Mouse (Mus musculus): Measurements from ENCODE around the gene Ptpn12. TPM values are rescaled to one million over a fixed set of nuclear protein-coding genes. Genes with fewer than 3 reads are reported as not detected.
A peak's percentile ranks its signal among the peaks of the same experiment; 100 is the strongest.

Ptpn12 gene
- polyA plus RNA-seq, 1 experiment from 2014 or later = 16.3 TPM

DNA sequence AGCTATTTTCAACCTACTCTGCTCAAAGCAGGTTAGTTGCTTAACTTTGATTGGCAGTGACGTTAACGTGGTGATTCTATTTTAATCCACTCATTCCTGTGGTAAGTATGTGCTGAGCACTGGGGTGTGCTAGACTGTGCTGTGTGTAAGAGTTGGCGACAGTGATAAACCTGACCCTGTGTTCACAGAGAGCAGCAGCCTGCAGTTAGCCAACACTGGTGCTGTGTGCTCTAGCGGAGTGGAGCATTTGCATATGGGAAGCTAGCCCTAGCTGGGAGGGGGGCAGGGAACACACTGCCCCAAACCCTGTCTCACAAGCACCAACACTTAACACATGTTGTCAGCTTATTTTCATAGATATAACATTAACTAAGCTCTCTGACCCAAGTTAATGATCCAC, 87.8 kb downstream of the Ptpn12 start:
- Histone ChIP-seq H3K27ac (ENCODE audit: low read length) (peak overlapping the region; percentile 11), H3K4me3 (ENCODE audit: low read length) (no peak overlapping the region), H3K4me1 (ENCODE audit: control insufficient read depth, insufficient read depth, low read length) (peaks cover 8% of the 10 kb centered on the region), H3K9me3 (replicated peaks; ENCODE audit: control insufficient read depth, low read length) (no peaks in the 10 kb centered on the region), H3K36me3 (ENCODE audit: control insufficient read depth, insufficient read depth) (no peaks in the 10 kb centered on the region), H3K9ac (ENCODE audit: low read length) (no peak overlapping the region), H3K4me2 (ENCODE audit: low read depth, low read length) (no peak overlapping the region), H3K27me3 (ENCODE audit: control insufficient read depth, insufficient read depth, low read length) (no peaks in the 10 kb centered on the region)
- 23% methylated on average over 4 of the region's 4 CpGs for WGBS
- ATAC-seq (replicated peaks; ENCODE audit: extremely low read depth, insufficient read depth, low FRiP score) = peak; percentile 93

DNA sequence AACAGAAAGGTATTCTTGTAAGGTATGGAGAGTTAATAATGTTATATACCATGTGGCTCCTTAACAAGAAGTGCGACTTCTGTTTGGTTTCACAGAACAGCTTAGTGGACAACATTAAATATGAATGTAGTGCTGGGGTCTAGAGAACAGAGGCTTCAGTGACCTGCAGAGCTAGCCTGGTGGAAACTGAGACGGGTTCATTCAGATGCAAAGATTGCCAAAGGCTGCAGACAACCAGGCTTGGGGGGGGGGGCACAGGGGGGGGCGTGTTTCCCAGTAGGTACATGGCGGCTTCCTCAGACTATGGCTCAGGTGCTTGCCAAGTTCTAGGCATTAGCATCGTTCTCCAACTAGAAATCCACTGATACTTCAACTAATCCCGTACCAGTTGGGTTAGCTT, 91.3 kb downstream of the Ptpn12 start:
- H3K36me3 ChIP-seq (ENCODE audit: control insufficient read depth, insufficient read depth) = no peaks in the 10 kb centered on the region
- H3K27me3 ChIP-seq (ENCODE audit: control insufficient read depth, insufficient read depth, low read length) = no peaks in the 10 kb centered on the region
- peaks cover 8% of the 10 kb centered on the region for H3K4me1 ChIP-seq (ENCODE audit: control insufficient read depth, insufficient read depth, low read length)
- ATAC-seq (replicated peaks; ENCODE audit: extremely low read depth, insufficient read depth, low FRiP score) = no peak
- 82% methylated on average over 6 of the region's 6 CpGs for WGBS
- H3K9me3 ChIP-seq (replicated peaks; ENCODE audit: control insufficient read depth, low read length) = no peaks in the 10 kb centered on the region
- H3K4me3 ChIP-seq (ENCODE audit: low read length) = no peak overlapping the region
- H3K9ac ChIP-seq (ENCODE audit: low read length) = no peak overlapping the region
- H3K4me2 ChIP-seq (ENCODE audit: low read depth, low read length) = no peak overlapping the region
- H3K27ac ChIP-seq (ENCODE audit: low read length) = no peak overlapping the region

DNA sequence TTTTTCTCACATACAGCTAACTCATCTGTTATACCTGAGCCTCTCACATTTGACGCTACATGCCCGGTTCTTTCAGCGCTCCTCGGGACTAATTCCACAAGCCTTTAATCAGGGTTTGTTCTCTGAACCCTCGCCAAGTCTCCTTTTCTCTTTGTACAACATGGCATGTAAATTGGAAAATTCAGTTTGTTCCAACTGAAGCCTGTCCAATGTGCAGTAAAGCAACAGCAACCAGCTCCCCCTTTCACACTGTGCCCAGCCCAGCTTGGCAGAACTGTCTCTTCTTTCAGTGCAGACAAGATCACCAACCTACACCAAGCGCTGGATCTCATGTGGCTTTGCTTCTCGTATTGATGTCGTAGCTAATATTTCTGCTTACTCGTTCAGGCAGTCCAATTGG, 92.4 kb downstream of the Ptpn12 start:
- ATAC-seq (replicated peaks; ENCODE audit: extremely low read depth, insufficient read depth, low FRiP score) = no peak
- Histone ChIP-seq H3K9me3 (replicated peaks; ENCODE audit: control insufficient read depth, low read length) (no peaks in the 10 kb centered on the region), H3K4me3 (ENCODE audit: low read length) (no peak overlapping the region), H3K4me2 (ENCODE audit: low read depth, low read length) (no peak overlapping the region), H3K4me1 (ENCODE audit: control insufficient read depth, insufficient read depth, low read length) (peaks cover 2% of the 10 kb centered on the region; the same call in 1 of the 2 replicates), H3K27me3 (ENCODE audit: control insufficient read depth, insufficient read depth, low read length) (no peaks in the 10 kb centered on the region), H3K9ac (ENCODE audit: low read length) (no peak overlapping the region), H3K36me3 (ENCODE audit: control insufficient read depth, insufficient read depth) (no peaks in the 10 kb centered on the region), H3K27ac (ENCODE audit: low read length) (no peak overlapping the region)
- 83% methylated on average over 9 of the region's 9 CpGs for WGBS

DNA sequence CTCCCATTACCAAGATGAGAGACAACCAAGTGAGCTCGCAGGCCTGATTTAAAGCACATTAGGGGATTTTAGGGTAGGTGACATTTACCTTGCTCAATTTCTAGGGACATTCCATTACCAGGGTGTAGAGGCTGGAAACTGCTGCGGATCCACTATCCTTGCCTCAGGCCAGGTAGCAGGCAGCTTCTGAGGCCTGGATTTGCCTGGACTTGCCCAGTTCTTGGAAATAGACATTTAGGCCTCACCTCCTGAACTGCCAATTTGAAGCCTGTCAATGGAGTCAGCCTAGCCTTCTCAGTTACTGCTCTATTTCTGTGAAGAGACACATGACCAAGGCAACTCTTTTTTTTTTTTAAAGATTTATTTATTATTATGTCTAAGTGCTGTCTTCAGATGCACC, 94.8 kb downstream of the Ptpn12 start:
- Histone ChIP-seq H3K9ac (ENCODE audit: low read length) (no peak overlapping the region), H3K27ac (ENCODE audit: low read length) (no peak overlapping the region), H3K4me2 (ENCODE audit: low read depth, low read length) (no peak overlapping the region), H3K9me3 (replicated peaks; ENCODE audit: control insufficient read depth, low read length) (peaks cover 7% of the 10 kb centered on the region; the same call in 1 of the 2 replicates), H3K27me3 (ENCODE audit: control insufficient read depth, insufficient read depth, low read length) (no peaks in the 10 kb centered on the region), H3K4me1 (ENCODE audit: control insufficient read depth, insufficient read depth, low read length) (no peaks in the 10 kb centered on the region), H3K4me3 (ENCODE audit: low read length) (no peak overlapping the region), H3K36me3 (ENCODE audit: control insufficient read depth, insufficient read depth) (peaks cover 10% of the 10 kb centered on the region)
- ATAC-seq (replicated peaks; ENCODE audit: extremely low read depth, insufficient read depth, low FRiP score) = no peak
- 90% methylated on average over 2 of the region's 2 CpGs for WGBS

DNA sequence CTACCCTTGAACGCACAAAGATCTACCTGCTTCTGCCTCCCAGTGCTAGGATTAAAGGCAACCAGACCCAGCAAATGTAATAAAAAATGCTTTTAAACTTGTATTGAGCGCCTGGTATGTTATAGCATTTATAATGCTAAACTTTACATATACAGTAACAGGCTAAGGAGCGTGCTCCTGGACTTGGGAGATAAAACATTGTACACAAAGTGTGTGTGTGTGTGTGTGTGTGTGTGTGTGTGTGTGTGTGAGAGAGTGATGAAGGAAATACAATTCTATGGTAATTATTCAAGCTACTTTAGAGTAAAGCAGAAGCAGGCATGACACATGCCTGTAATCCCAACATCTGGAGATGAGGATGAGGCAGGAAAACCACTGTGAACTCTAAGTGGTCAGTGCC, 99.4 kb downstream of the Ptpn12 start, which contains the start of gene Rsbn1l:
Gene Rsbn1l, minus strand, starts transcription at position 101 of the 400 bp plus-strand sequence.
- no peak within 1 kb of the TSS for H3K27ac ChIP-seq (ENCODE audit: low read length)
- H3K4me2 ChIP-seq (ENCODE audit: low read depth, low read length) = 0 out of 2 replicates have a peak within 1 kb of the TSS, but pooled peaks have one; percentile 1
- no peak within 1 kb of the TSS for H3K9ac ChIP-seq (ENCODE audit: low read length)
- H3K36me3 ChIP-seq (ENCODE audit: control insufficient read depth, insufficient read depth) = peaks cover 14% of the 10 kb centered on the region
- peaks cover 17% of the 10 kb centered on the region for H3K4me1 ChIP-seq (ENCODE audit: control insufficient read depth, insufficient read depth, low read length)
- 97% methylated on average over 3 of the region's 3 CpGs for WGBS
- H3K9me3 ChIP-seq (replicated peaks; ENCODE audit: control insufficient read depth, low read length) = peaks cover 7% of the 10 kb centered on the region; the same call in 1 of the 2 replicates
- H3K27me3 ChIP-seq (ENCODE audit: control insufficient read depth, insufficient read depth, low read length) = no peaks in the 10 kb centered on the region
- H3K4me3 ChIP-seq (ENCODE audit: low read length) = no peak within 1 kb of the TSS
- no peak for ATAC-seq (replicated peaks; ENCODE audit: extremely low read depth, insufficient read depth, low FRiP score)

DNA sequence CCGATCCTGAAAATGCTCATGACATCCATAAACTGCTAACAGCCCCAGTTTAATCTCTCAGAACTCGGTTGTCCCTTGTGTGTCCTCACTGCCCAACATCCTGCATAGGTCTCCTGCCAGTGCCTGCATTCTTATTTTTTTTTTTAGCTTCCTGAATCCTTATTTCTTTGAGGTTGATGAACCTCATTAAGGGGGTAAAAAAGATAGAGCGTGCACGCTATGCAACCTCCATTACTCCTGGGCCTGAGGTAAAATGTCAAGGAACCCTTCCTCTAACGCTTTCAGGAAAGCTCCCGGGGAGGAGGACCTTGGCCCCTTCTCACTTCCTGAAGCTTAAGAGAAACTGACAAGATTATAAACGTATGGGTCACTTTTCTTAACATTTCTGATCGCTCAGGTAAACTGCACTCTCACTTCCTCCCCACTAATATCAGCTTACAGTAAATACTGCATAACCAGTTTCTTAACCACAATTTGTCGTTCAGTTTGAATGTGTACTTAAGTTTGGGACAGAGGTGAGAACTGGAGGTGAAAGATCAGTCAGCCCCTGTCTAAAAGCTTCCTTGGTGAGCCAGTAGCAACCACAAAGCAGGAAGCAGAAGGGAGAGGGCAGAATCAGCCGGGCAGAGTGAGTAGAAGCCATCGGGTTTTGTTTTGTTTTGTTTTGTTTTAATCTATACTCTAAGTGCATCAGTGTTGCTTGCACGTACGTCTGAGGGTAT, 100.4 kb downstream of the Ptpn12 start:
- Histone ChIP-seq H3K4me2 (ENCODE audit: low read depth, low read length) (0 out of 2 replicates have a peak overlapping the region, but pooled peaks have one; percentile 1), H3K27ac (ENCODE audit: low read length) (no peak overlapping the region), H3K4me3 (ENCODE audit: low read length) (no peak overlapping the region), H3K4me1 (ENCODE audit: control insufficient read depth, insufficient read depth, low read length) (peaks cover 17% of the 10 kb centered on the region), H3K36me3 (ENCODE audit: control insufficient read depth, insufficient read depth) (peaks cover 14% of the 10 kb centered on the region), H3K27me3 (ENCODE audit: control insufficient read depth, insufficient read depth, low read length) (no peaks in the 10 kb centered on the region), H3K9me3 (replicated peaks; ENCODE audit: control insufficient read depth, low read length) (peaks cover 7% of the 10 kb centered on the region; the same call in 1 of the 2 replicates), H3K9ac (ENCODE audit: low read length) (no peak overlapping the region)
- no peak for ATAC-seq (replicated peaks; ENCODE audit: extremely low read depth, insufficient read depth, low FRiP score)
- 65% methylated on average over 13 of the region's 13 CpGs for WGBS

DNA sequence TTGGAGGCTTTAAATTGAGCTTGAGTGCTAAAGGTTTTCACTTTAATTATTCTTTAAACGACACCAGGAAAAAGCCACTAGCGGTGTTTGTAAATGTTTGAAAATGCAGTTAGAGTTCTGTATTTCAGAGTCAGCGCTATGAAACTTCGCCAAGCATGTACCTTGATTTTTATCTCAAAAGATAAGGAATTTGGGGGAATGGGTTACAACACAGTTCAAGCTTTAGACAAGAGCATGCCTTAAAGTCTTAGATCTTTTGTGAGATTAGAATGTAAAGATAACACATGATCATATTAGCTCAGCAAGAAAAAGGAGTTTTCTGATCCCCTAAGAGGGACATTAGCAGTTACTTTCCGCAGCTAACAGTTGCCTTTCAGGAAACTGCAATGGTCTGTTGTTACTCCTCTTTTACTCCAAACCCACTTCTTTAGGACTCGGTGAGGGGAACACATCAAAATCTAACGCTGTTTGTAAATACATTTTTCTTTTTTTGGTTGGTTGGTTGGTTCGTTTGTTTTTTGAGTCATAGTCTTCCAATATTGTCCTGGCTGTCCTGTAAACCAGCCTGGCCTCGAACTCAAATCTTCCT, 103.3 kb downstream of the Ptpn12 start:
- no peak for ATAC-seq (replicated peaks; ENCODE audit: extremely low read depth, insufficient read depth, low FRiP score)
- H3K4me2 ChIP-seq (ENCODE audit: low read depth, low read length) = peak overlapping the region; percentile 77
- peaks cover 30% of the 10 kb centered on the region for H3K4me1 ChIP-seq (ENCODE audit: control insufficient read depth, insufficient read depth, low read length)
- no peaks in the 10 kb centered on the region for H3K27me3 ChIP-seq (ENCODE audit: control insufficient read depth, insufficient read depth, low read length)
- peak overlapping the region; percentile 87 for H3K9ac ChIP-seq (ENCODE audit: low read length)
- H3K36me3 ChIP-seq (ENCODE audit: control insufficient read depth, insufficient read depth) = peaks cover 14% of the 10 kb centered on the region
- 16% methylated on average over 9 of the region's 9 CpGs for WGBS
- H3K4me3 ChIP-seq (ENCODE audit: low read length) = peak overlapping the region; percentile 86
- peaks cover 7% of the 10 kb centered on the region; the same call in 1 of the 2 replicates for H3K9me3 ChIP-seq (replicated peaks; ENCODE audit: control insufficient read depth, low read length)
- H3K27ac ChIP-seq (ENCODE audit: low read length) = peak overlapping the region; percentile 96

DNA sequence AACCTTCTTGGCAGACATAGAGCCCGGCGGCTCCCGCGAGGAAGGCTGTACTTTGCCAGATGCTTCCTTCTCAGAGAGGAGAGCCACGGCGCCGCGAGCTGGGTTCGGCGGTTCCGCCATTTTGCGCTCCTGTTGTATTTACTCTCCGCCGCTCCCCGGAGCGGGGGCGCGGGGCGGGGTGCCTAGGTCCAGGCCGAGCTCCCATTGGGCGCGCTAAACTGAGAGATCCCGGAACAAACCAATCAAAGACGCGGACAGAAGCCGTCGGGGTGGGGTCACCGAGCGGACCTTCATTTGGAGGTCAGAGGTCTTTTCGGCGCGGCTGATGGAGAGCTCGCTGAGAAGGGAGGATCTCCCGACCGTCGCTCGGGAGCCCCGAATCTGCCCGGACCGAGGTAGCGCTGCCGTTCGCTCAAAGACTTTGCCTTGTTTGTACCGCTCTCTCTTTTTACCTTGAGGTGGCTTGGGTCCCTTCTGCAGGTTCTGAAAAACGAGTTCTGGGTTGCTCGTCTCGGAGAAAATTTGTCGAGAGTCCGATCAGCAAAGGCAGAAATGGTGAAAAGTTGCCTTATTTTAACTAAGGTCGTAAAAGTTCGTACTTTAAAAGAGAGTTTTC, 103.9 kb downstream of the Ptpn12 start:
- H3K9me3 ChIP-seq (replicated peaks; ENCODE audit: control insufficient read depth, low read length) = peaks cover 4% of the 10 kb centered on the region; the same call in 1 of the 2 replicates
- H3K27ac ChIP-seq (ENCODE audit: low read length) = peak overlapping the region; percentile 96
- H3K27me3 ChIP-seq (ENCODE audit: control insufficient read depth, insufficient read depth, low read length) = no peaks in the 10 kb centered on the region
- H3K9ac ChIP-seq (ENCODE audit: low read length) = peak overlapping the region; percentile 90
- peak overlapping the region; percentile 77 for H3K4me2 ChIP-seq (ENCODE audit: low read depth, low read length)
- WGBS = under 1% methylated on average over 51 of the region's 51 CpGs
- ATAC-seq (replicated peaks; ENCODE audit: extremely low read depth, insufficient read depth, low FRiP score) = peak; percentile 99
- H3K4me3 ChIP-seq (ENCODE audit: low read length) = peak overlapping the region; percentile 86
- peaks cover 35% of the 10 kb centered on the region for H3K4me1 ChIP-seq (ENCODE audit: control insufficient read depth, insufficient read depth, low read length)
- H3K36me3 ChIP-seq (ENCODE audit: control insufficient read depth, insufficient read depth) = peaks cover 10% of the 10 kb centered on the region
